Mouse (Mus musculus) C2C12 (cell line): ENCODE data around the gene Cog4. TPM values are rescaled to one million over a fixed set of nuclear protein-coding genes. Genes with fewer than 3 reads are reported as not detected.

Source experiments
- H3K27me3 ChIP-seq: one replicate; pipeline ENCODE4 v1.6.1; 2011; ENCODE audit not compliant: control insufficient read depth, insufficient read depth, insufficient read length
- H3K36me3 ChIP-seq: one replicate; pipeline ENCODE4 v1.6.1; 2011; ENCODE audit not compliant: control insufficient read depth, insufficient read depth
- H3K4me3 ChIP-seq: one replicate; pipeline ENCODE4 v1.5.1; 2011; ENCODE audit warnings: mild to moderate bottlenecking, control low read depth; ENCODE audit not compliant: poor library complexity, insufficient read depth, severe bottlenecking
- H3K79me2 ChIP-seq: one replicate; pipeline ENCODE4 v1.6.1; 2011; ENCODE audit not compliant: control insufficient read depth, insufficient read depth
- H3K79me3 ChIP-seq: one replicate; pipeline ENCODE4 v1.6.1; 2011; ENCODE audit warnings: low read depth, control low read depth
- H3ac ChIP-seq: one replicate; pipeline ENCODE3; 2011; ENCODE audit warnings: low read depth; ENCODE audit not compliant: control insufficient read depth, insufficient read length
- CEBPB ChIP-seq: IDR thresholded peaks from one replicate; pipeline ENCODE4 v1.6.1; 2011; ENCODE audit warnings: low read depth, mild to moderate bottlenecking, control low read depth, moderate library complexity
- CTCF ChIP-seq: IDR thresholded peaks from one replicate; pipeline ENCODE4 v1.5.1; 2011; ENCODE audit not compliant: control insufficient read depth, insufficient read depth, insufficient read length
- FOSL1 ChIP-seq: IDR thresholded peaks from one replicate; pipeline ENCODE4 v1.8.0; 2011; ENCODE audit warnings: mild to moderate bottlenecking, low read length; ENCODE audit not compliant: poor library complexity, insufficient read depth, severe bottlenecking
- MAX ChIP-seq: IDR thresholded peaks from one replicate; pipeline ENCODE4 v1.6.1; 2011; ENCODE audit warnings: mild to moderate bottlenecking, control low read depth
- MYOD1 ChIP-seq: IDR thresholded peaks from one replicate; pipeline ENCODE4 v1.6.1; 2011; ENCODE audit warnings: low read depth; ENCODE audit not compliant: control insufficient read depth, insufficient read length
- MYOG ChIP-seq: IDR thresholded peaks from one replicate; pipeline ENCODE4 v1.6.1; 2011; ENCODE audit not compliant: control insufficient read depth, insufficient read length; ENCODE audit errors: extremely low read depth
- USF1 ChIP-seq: IDR thresholded peaks from one replicate; pipeline ENCODE4 v1.6.1; 2011; ENCODE audit warnings: low read depth, mild to moderate bottlenecking, control low read depth, moderate library complexity
- long read RNA-seq, 2 experiments: library from polyadenylated mRNA; unstranded; transcript quantifications; one replicate each; pipeline ENCODE4 v2.0.0; 2019 to 2020
- polyA plus RNA-seq: library from polyadenylated mRNA; unstranded; fragments of >200 nt; fragmentation: generic; extraction: Trizol; gene quantifications from one replicate; pipeline ENCODE4 v1.2.1, GENCODE M21; 2012; ENCODE audit warnings: missing spikeins

Cog4 gene
- 36.9 TPM for polyA plus RNA-seq
- long read RNA-seq, experiment 1, transcript Cog4-201 (19 exons, 2,737 nt), result major isoform, 27 of 42 reads
- long read RNA-seq, experiment 1, partial matches to known transcripts, result 9 of 42 reads
- long read RNA-seq, experiment 1, other reads (novel, unspliced or antisense), result 6 of 42 reads
- long read RNA-seq, experiment 2, transcript Cog4-201 (19 exons, 2,737 nt), result major isoform, 281 of 331 reads
- long read RNA-seq, experiment 2, partial matches to known transcripts, result 10 of 331 reads
- long read RNA-seq, experiment 2, other reads (novel, unspliced or antisense), result 38 of 331 reads

DNA sequence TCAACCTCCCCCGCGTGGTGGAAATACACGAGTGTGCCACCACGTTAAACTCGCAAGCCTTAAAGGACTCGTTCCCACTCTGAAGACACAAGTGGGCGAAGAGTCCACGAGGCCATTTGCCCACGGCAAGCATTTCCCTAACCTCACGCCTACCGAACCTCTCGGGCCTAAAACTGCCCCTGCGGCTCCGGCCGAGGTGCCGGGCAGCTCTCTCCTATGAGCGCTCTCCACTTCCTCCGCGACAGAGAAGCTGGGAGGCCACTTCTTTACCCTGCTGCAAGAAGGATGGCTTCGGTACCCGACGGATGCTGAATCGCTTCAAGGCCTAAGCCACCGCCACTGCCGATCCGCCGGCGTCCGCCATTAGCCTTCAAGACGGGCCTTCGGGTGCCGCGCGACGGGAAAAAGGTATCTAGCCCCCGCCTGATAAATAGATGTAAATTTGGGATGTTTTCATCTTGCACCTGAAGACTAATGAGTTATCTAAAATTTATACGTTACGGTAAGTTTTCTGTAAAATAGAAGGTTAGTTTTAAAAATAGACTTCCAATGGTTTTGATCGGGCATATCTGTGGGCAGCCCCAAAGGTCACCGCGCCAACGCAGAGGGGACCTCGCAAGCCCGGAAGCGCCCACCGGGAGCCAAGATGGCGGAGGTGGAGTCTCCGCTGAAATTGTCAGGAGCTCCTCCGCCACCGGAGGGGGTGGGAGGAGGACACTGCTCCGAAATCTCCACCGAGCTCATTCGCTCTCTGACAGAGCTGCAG, at the start of gene Cog4, which contains the start of gene Sf3b3:
TSS of gene Cog4 (plus strand) at position 196 of the 766 bp plus-strand sequence.
TSS of gene Sf3b3 (minus strand) at position 383 of the 766 bp plus-strand sequence.
- Histone ChIP-seq H3K79me3 (peaks cover 65% of the 10 kb centered on the region), H3K4me3 (peak within 1 kb of the TSS; percentile 94), H3K27me3 (no peaks in the 10 kb centered on the region), H3K36me3 (peaks cover 61% of the 10 kb centered on the region), H3K79me2 (peaks cover 79% of the 10 kb centered on the region), H3ac (peak within 1 kb of the TSS; percentile 90)
- no peak for TF ChIP-seq USF1
- no peak for TF ChIP-seq FOSL1
- TF ChIP-seq CEBPB, result no peak
- TF ChIP-seq CTCF, result no peak
- TF ChIP-seq MAX, result peak; percentile 98
- TF ChIP-seq MYOG, result no peak

DNA sequence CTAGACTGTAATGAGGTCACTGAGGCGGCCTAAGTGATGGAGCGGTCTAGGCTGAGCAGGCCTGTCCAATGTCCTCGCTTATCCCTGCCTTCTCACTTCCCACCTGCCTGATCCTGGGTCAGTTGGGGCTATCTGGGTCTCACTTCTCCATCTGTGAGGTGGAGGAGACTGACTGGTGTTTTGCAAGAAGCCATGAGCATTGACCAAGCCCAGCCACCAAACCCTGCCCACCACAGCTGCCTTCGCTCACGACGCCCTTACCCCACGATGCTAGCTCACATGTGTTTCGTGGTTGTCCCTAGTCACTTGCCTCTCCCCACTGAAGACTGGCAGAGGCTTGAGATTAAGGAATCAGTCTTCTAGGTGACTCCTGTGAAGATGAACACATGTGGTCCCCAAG, 49.3 kb upstream of the Cog4 start:
- Histone ChIP-seq H3K4me3 (no peak overlapping the region), H3ac (no peak overlapping the region), H3K27me3 (no peaks in the 10 kb centered on the region), H3K79me3 (peaks cover 2% of the 10 kb centered on the region), H3K79me2 (peaks cover 7% of the 10 kb centered on the region), H3K36me3 (no peaks in the 10 kb centered on the region)
- TF ChIP-seq CEBPB, result no peak
- TF ChIP-seq MYOG, result no peak
- no peak for TF ChIP-seq FOSL1
- no peak for TF ChIP-seq MAX
- TF ChIP-seq MYOD1, result no peak
- TF ChIP-seq USF1, result no peak

DNA sequence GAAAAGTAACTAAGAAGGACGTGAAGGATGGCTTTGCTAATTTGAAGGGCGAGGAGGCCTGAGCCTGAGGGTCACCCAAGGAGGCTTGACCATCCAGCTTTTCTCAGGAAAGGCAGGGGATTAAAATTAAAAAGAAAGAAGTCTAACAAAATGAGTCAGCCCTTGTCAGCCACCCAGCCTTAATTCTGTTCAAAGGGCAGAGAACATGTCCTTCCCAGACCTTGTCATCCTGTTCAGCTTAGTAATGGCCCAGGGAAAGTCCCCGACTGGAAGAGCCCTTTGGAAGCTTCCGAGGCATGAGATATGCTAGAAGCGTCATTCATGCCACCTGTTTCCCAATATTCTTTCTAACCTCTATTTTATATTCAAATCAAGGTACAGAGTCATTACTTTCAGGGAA, 43.4 kb upstream of the Cog4 start:
- Histone ChIP-seq H3K36me3 (peaks cover 7% of the 10 kb centered on the region), H3K4me3 (no peak overlapping the region), H3K79me2 (no peaks in the 10 kb centered on the region), H3K27me3 (no peaks in the 10 kb centered on the region), H3ac (no peak overlapping the region), H3K79me3 (no peaks in the 10 kb centered on the region)
- TF ChIP-seq MYOD1 (no peak), MAX (no peak), CTCF (no peak), USF1 (no peak), MYOG (no peak), FOSL1 (no peak), CEBPB (no peak)

DNA sequence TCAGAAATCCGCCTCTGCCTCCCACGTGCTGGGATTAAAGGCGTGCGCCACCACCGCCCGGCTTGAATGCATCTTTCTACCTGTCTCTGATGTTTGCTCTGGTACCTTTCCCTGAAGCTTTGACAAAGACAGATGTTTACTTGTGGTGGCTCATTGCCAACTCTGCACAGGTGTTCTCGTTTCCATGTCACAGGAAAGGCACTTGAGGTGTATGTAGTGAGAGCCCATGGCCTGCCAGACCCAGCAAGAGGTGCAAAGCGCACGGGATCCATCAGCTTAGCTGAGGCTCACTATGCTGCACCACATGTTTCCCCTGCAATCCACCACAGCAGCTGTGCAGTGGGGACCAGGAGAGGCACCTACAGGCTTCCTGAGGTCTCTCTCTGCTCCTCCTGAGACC, 42.5 kb upstream of the Cog4 start:
- peaks cover 11% of the 10 kb centered on the region for H3K36me3 ChIP-seq
- TF ChIP-seq MYOG (no peak), USF1 (no peak), MYOD1 (no peak), MAX (no peak)

DNA sequence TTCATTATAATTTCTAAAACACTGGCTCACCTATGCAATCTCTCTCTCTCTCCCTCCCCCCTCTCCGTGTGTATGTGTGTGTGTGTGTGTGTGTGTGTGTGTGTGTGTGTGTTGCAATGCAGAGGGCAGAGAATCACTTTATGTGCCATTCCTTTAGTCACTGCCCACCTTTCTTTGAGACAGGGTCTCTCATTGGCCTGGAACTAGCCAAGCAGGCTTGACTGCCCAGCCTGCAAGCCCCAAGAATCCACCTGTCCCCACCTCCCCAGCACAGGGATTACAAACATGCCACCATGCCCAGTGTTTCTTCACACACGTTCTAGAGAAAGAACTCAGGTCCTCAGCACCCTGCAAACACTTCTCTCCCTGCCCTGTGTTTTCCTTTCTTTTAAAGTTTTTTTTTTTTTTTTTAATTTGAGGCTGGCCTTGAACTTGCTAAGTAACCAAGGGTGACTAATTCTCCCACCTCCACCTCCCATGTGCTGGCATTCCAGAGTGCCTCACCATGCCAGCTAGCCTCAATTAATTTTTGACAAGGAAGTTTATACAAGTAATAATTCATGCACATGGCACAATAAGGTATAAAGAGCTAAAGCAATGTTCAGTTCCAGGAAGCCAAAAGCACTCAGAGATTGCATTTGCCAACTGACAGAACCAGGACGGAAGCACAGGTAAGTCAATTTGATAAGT, 41.4 kb upstream of the Cog4 start:
- no peak overlapping the region for H3ac ChIP-seq
- no peaks in the 10 kb centered on the region for H3K79me2 ChIP-seq
- no peaks in the 10 kb centered on the region for H3K79me3 ChIP-seq
- no peak for TF ChIP-seq CTCF
- TF ChIP-seq MYOG, result no peak
- TF ChIP-seq USF1, result no peak
- TF ChIP-seq FOSL1, result no peak
- TF ChIP-seq CEBPB, result no peak
- no peak for TF ChIP-seq MAX
- TF ChIP-seq MYOD1, result no peak
- H3K4me3 ChIP-seq, result no peak overlapping the region
- peaks cover 22% of the 10 kb centered on the region for H3K36me3 ChIP-seq
- no peaks in the 10 kb centered on the region for H3K27me3 ChIP-seq

More for the DNA sequence above, 42.5 kb upstream of the Cog4 start:
- Histone ChIP-seq H3ac (no peak overlapping the region), H3K79me2 (no peaks in the 10 kb centered on the region), H3K27me3 (no peaks in the 10 kb centered on the region), H3K4me3 (no peak overlapping the region), H3K79me3 (no peaks in the 10 kb centered on the region)

DNA sequence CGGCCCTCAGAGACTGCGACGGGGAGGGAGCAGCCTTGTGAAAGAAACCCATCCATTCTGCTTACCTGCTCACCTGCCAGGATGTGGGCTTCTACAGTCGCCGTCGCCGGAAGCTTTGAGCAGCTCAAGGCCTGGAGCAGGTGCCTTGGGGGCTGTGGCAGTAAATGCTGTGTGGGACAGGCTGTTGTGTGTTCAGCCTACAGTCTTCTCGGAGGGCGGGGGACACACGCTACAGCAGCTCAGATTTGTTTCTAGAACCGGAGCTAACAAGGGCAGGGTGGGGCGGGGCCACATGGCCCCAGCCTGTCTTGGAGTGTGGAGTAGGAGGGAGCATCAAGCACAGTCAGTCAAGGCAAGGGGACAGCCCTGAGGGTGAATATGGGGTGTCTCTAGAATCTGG, 40.7 kb upstream of the Cog4 start, which contains the start of gene Il34:
TSS of gene Il34 (minus strand) at position 256 of the 400 bp plus-strand sequence.
- no peak within 1 kb of the TSS for H3K4me3 ChIP-seq
- H3K27me3 ChIP-seq, result no peaks in the 10 kb centered on the region
- H3ac ChIP-seq, result no peak within 1 kb of the TSS
- H3K36me3 ChIP-seq, result peaks cover 29% of the 10 kb centered on the region
- TF ChIP-seq FOSL1 (no peak), MAX (no peak), USF1 (no peak), MYOD1 (no peak), CTCF (no peak), MYOG (no peak), CEBPB (no peak)
- H3K79me2 ChIP-seq, result no peaks in the 10 kb centered on the region
- H3K79me3 ChIP-seq, result no peaks in the 10 kb centered on the region
